Mouse (Mus musculus) stomach, embryonic 16.5 days (tissue): ENCODE measurements at regions not wholly inside any gene's neighbourhood (a gene's known extent, or its start where the extent isn't known, plus 50 kb on each side); places are given as distances from the start of the nearest gene placed in this dataset.

ENCODE experiments used
- ATAC-seq: fragments of 200-750 bp; cut with Nextera tagmentation; 2 replicates; pipeline ENCODE4 v1.8.0; 2017; ENCODE audit warnings: moderate number of reproducible peaks, moderate TSS enrichment; ENCODE audit not compliant: insufficient read depth, low FRiP score
- H3K27ac ChIP-seq: fragments of 300-500 bp; sonication (generic); 2 replicates; pipeline ENCODE4 v1.5.1; 2014; ENCODE audit warnings: low read length
- H3K27me3 ChIP-seq: fragments of 300-500 bp; sonication (generic); 2 replicates; pipeline ENCODE4 v1.6.1; 2014; ENCODE audit warnings: low read length, control low read depth, mixed read lengths; ENCODE audit not compliant: control insufficient read depth, insufficient read depth
- H3K36me3 ChIP-seq: fragments of 300-500 bp; sonication (generic); 2 replicates; pipeline ENCODE4 v1.6.1; 2014; ENCODE audit warnings: low read length; ENCODE audit not compliant: control insufficient read depth, insufficient read depth
- H3K4me1 ChIP-seq: fragments of 300-500 bp; sonication (generic); 2 replicates; pipeline ENCODE4 v1.6.1; 2014; ENCODE audit warnings: low read length, control low read depth, mixed read lengths; ENCODE audit not compliant: control insufficient read depth, insufficient read depth
- H3K4me2 ChIP-seq: fragments of 300-500 bp; sonication (generic); 2 replicates; pipeline ENCODE4 v1.6.1; 2014; ENCODE audit warnings: low read depth, low read length, mixed read lengths
- H3K4me3 ChIP-seq: fragments of 300-500 bp; sonication (generic); replicated peaks from 2 replicates; pipeline ENCODE4 v1.5.1; 2014; ENCODE audit warnings: mild to moderate bottlenecking, low read length
- H3K9ac ChIP-seq: fragments of 300-500 bp; sonication (generic); 2 replicates; pipeline ENCODE4 v1.6.1; 2014; ENCODE audit warnings: low read length
- H3K9me3 ChIP-seq: fragments of 300-500 bp; sonication (generic); replicated peaks from 2 replicates; pipeline ENCODE4 v1.6.1; 2016; ENCODE audit warnings: low read length, control low read depth; ENCODE audit not compliant: control insufficient read depth
- WGBS: fragments of 180-500 bp; shearing (Covaris S2); extraction: QIAGEN DNeasy Blood & Tissue Kit; methylation state at CpG from one replicate; pipeline ENCODE4 v1.1.7; 2014; 5-methylcytosine and 5-hydroxymethylcytosine counted together

DNA sequence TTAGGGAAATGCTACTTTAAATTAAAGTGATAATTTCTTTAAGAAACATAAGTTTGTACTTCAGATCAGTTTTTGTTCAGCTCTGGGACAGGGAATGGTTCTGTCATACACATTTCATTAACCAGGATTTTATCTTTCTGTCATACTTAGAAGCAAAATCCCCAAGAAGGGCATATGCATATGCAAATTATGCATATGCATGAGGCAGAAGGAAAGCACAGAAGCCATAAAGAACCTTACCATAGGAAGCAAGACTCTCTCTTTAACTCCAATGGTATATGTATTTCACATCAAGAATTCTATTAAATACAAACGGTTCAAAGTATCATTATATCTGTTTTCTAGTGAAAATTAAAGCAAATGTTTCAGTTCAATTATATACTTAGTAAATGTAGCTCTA lies 381.5 kb downstream of the Kcnj3 start:
- WGBS, result 76% methylated on average over 1 of the region's 1 CpGs
- H3K36me3 ChIP-seq, result no peaks in the 10 kb centered on the region
- H3K9ac ChIP-seq, result no peak overlapping the region
- no peak overlapping the region for H3K27ac ChIP-seq
- no peaks in the 10 kb centered on the region for H3K4me1 ChIP-seq
- H3K4me3 ChIP-seq, result no peak overlapping the region
- no peak overlapping the region for H3K4me2 ChIP-seq
- no peaks in the 10 kb centered on the region for H3K9me3 ChIP-seq
- no peak for ATAC-seq
- no peaks in the 10 kb centered on the region for H3K27me3 ChIP-seq

DNA sequence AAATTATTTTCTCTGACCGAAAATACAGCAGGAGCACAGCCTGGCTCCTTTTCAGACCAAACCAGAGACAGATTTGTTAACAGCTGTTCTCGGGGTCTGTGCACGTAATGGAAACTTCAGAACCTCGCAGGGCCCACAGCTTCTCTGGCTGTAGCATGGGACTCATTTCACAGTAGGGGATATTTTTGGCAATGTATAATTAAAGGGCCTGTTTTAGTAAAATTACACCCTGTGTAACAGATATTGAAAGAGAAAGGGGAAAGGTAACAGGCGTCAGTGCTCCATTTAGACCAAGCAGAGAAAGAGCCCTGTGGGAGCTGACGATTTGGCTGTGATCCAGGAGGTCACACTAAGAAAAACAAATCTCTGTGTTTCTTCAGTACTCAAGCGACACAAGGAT lies 382.4 kb downstream of the Kcnj3 start:
- H3K36me3 ChIP-seq, result no peaks in the 10 kb centered on the region
- H3K4me2 ChIP-seq, result peak overlapping the region; percentile 17
- H3K4me3 ChIP-seq, result peak overlapping the region; percentile 20
- no peak overlapping the region for H3K27ac ChIP-seq
- WGBS, result 28% methylated on average over 7 of the region's 7 CpGs
- no peaks in the 10 kb centered on the region for H3K4me1 ChIP-seq
- no peaks in the 10 kb centered on the region for H3K9me3 ChIP-seq
- no peaks in the 10 kb centered on the region for H3K27me3 ChIP-seq
- no peak overlapping the region for H3K9ac ChIP-seq
- no peak; the same call in 1 of the 2 replicates for ATAC-seq

- no peaks in the 10 kb centered on the region for H3K9me3 ChIP-seq
- H3K27ac ChIP-seq, result no peak overlapping the region
- ATAC-seq, result no peak
- H3K4me2 ChIP-seq, result no peak overlapping the region
- no peak overlapping the region for H3K9ac ChIP-seq
- H3K27me3 ChIP-seq, result no peaks in the 10 kb centered on the region
- H3K36me3 ChIP-seq, result no peaks in the 10 kb centered on the region
- no peaks in the 10 kb centered on the region for H3K4me1 ChIP-seq
- no peak overlapping the region for H3K4me3 ChIP-seq
These were observed 387.0 kb downstream of the Kcnj3 start for GRCm38 (mm10) chr2:55822726-55823125.

DNA sequence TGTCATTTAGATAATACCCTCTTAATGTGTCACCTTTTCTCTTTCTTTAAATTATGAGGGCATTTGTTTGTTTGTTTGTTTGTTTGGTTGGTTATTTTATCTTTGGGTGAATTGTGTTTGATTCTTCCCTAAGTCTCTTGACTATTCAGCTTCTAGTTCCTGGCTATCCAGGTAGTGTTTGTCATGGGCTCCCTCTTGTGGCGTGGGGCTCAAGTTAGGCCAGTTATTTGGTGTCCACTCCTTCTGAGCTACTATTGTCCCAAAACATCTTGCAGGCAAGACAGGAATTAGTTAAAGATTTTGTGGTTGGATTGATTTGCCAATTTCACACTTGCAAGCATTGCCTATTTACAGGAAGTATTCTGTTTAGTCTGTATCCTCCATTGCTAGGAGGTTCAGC lies 405.8 kb downstream of the Kcnj3 start:
- Histone ChIP-seq H3K27me3 (no peaks in the 10 kb centered on the region), H3K4me1 (no peaks in the 10 kb centered on the region), H3K27ac (no peak overlapping the region), H3K4me2 (no peak overlapping the region), H3K9me3 (no peaks in the 10 kb centered on the region), H3K4me3 (no peak overlapping the region), H3K9ac (no peak overlapping the region), H3K36me3 (no peaks in the 10 kb centered on the region)
- no peak for ATAC-seq
- 43% methylated on average over 1 of the region's 1 CpGs for WGBS

- no peaks in the 10 kb centered on the region for H3K27me3 ChIP-seq
- H3K27ac ChIP-seq, result no peak overlapping the region
- 32% methylated on average over 3 of the region's 3 CpGs for WGBS
- ATAC-seq, result no peak
- no peak overlapping the region for H3K4me3 ChIP-seq
- no peak overlapping the region for H3K4me2 ChIP-seq
- no peaks in the 10 kb centered on the region for H3K36me3 ChIP-seq
- H3K4me1 ChIP-seq, result no peaks in the 10 kb centered on the region
- H3K9me3 ChIP-seq, result no peaks in the 10 kb centered on the region
- H3K9ac ChIP-seq, result no peak overlapping the region
These were observed 411.1 kb downstream of the Kcnj3 start for GRCm38 (mm10) chr2:55846832-55847382.

DNA sequence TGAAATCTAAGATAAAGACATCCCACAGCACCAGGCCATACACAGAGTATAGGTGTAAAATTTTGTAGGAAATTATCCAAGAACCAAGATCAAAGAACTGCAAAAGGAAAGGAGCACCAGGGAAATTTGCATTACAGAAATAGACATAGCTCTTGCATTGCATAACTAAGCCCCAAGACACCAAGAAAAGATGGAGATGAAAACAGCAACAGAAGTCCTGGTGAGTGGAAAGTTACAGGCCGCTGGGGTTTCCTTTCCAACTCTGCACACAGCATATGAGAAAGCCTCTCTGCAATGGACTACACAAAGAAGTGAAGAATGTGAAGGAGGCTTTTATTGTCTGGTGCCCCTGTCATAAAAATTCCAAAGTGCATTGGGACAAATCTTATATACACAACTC lies 426.7 kb downstream of the Kcnj3 start:
- Histone ChIP-seq H3K4me1 (no peaks in the 10 kb centered on the region), H3K4me2 (no peak overlapping the region), H3K9me3 (no peaks in the 10 kb centered on the region), H3K36me3 (no peaks in the 10 kb centered on the region), H3K9ac (no peak overlapping the region), H3K4me3 (no peak overlapping the region), H3K27me3 (no peaks in the 10 kb centered on the region), H3K27ac (no peak overlapping the region)
- no peak for ATAC-seq
- WGBS, result 82% methylated on average over 1 of the region's 1 CpGs

GRCm38 (mm10) chr2:55889976-55890375 lies 454.2 kb downstream of the Kcnj3 start:
- no peak for ATAC-seq
- no peaks in the 10 kb centered on the region for H3K4me1 ChIP-seq
- no peak overlapping the region for H3K4me3 ChIP-seq
- no peak overlapping the region for H3K4me2 ChIP-seq
- H3K9me3 ChIP-seq, result no peaks in the 10 kb centered on the region
- H3K27ac ChIP-seq, result no peak overlapping the region
- no peaks in the 10 kb centered on the region for H3K27me3 ChIP-seq
- WGBS, result 46% methylated on average over 2 of the region's 2 CpGs
- no peak overlapping the region for H3K9ac ChIP-seq
- H3K36me3 ChIP-seq, result no peaks in the 10 kb centered on the region

GRCm38 (mm10) chr2:55892821-55893535 lies 457.2 kb downstream of the Kcnj3 start:
- H3K27me3 ChIP-seq, result no peaks in the 10 kb centered on the region
- H3K9ac ChIP-seq, result no peak overlapping the region
- no peak overlapping the region for H3K4me3 ChIP-seq
- ATAC-seq, result no peak
- H3K4me2 ChIP-seq, result no peak overlapping the region
- no peaks in the 10 kb centered on the region for H3K4me1 ChIP-seq
- H3K27ac ChIP-seq, result no peak overlapping the region
- H3K36me3 ChIP-seq, result no peaks in the 10 kb centered on the region
- no peaks in the 10 kb centered on the region for H3K9me3 ChIP-seq
- WGBS, result 52% methylated on average over 1 of the region's 1 CpGs

GRCm38 (mm10) chr2:55920294-55920693 lies 484.5 kb downstream of the Kcnj3 start:
- no peaks in the 10 kb centered on the region for H3K9me3 ChIP-seq
- no peak for ATAC-seq
- H3K36me3 ChIP-seq, result no peaks in the 10 kb centered on the region
- H3K27ac ChIP-seq, result no peak overlapping the region
- H3K9ac ChIP-seq, result no peak overlapping the region
- no peaks in the 10 kb centered on the region for H3K4me1 ChIP-seq
- WGBS, result 80% methylated on average over 1 of the region's 1 CpGs
- no peak overlapping the region for H3K4me2 ChIP-seq
- no peaks in the 10 kb centered on the region for H3K27me3 ChIP-seq
- H3K4me3 ChIP-seq, result no peak overlapping the region
